Comparison of ENCODE assay signal across 8 mouse cellular contexts in the genomic region with DNA sequence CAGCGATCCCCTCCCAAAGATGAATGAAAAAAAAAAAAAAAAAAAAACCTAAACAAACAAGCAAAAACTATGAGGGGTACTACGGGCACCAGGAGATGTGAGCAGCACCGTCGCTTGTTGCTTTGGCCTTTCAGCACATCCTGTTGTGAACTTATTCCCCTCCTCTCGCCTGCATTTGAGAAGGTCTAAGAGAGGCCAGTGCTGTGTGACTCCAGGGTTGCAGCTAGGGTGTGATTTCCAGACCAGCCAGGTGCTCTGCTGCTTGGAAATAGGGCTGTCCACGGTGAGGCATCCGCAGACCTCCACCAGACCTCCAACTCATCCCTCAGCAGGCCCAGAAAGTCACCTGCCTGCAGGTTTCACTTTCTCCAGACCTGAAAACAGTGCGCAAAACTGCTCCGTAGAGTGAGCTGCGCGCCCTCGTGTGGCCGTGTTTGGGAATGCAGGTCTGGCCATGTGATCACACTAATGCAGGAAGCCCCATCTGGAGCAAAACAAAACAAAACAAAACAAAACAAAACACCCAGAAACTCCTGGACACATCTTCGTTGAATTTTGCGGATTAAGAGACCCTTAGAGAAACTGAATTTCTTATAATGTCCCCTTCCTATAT.
DNase-seq lines count a peak whose midpoint lies in the region; ATAC-seq lines count a peak whose summit lies in the region.

No protein-coding gene starts in this region.

- DNase-seq in fibroblast of lung, adult 2 months (ENCODE audit: low read depth) = peak; percentile 53
- peak; percentile 89 for DNase-seq in kidney, postnatal 14 days
- peak; percentile 97 for DNase-seq in naive thymus-derived CD4-positive, alpha-beta T cell, adult 2 months (ENCODE audit: low read depth)
- DNase-seq in splenic B cell, adult 2 months (ENCODE audit: low read depth, low spot score) = peak; percentile 94

- H3K4me1 ChIP-seq in brown adipose tissue, adult 24 weeks (ENCODE audit: control insufficient read depth, insufficient read depth, insufficient read length, low read length) = no peaks in the 10 kb centered on the region
- H3K4me1 ChIP-seq in heart, embryonic 14.5 days (ENCODE audit: control insufficient read depth in 2 of 2, insufficient read depth in 2 of 2, low read length in 2 of 2) = peaks cover 0 to 3% of the 10 kb centered on the region in 2 experiments; a peak in 1 of 4 replicates
- no peaks in the 10 kb centered on the region for H3K4me1 ChIP-seq in liver, embryonic 12.5 days

- no peaks in the 10 kb centered on the region for H3K9me3 ChIP-seq in heart, embryonic 14.5 days (ENCODE audit: control insufficient read depth, low read length)
- H3K9me3 ChIP-seq in liver, embryonic 12.5 days (replicated peaks) = no peaks in the 10 kb centered on the region

- H3K9ac ChIP-seq in heart, embryonic 14.5 days (ENCODE audit: low read length) = peak overlapping the region; percentile 60; the same call in 1 of the 2 replicates
- no peak overlapping the region for H3K9ac ChIP-seq in liver, embryonic 12.5 days

- no peak overlapping the region for H3K27ac ChIP-seq in brown adipose tissue, adult 24 weeks (replicated peaks; ENCODE audit: low read depth, low read length)
- H3K27ac ChIP-seq in heart, embryonic 14.5 days (replicated peaks in 1 of 2; ENCODE audit: control insufficient read depth in 1 of 2, insufficient read depth in 1 of 2, low read depth in 2 of 2, low read length in 2 of 2) = no peak overlapping the region
- no peak overlapping the region for H3K27ac ChIP-seq in liver, embryonic 12.5 days

- 19% methylated on average over 15 of the region's 15 CpGs for WGBS in heart, embryonic 14.5 days
- WGBS in liver, embryonic 12.5 days (ENCODE audit: insufficient replicate concordance) = 11% methylated on average over 15 of the region's 15 CpGs

- no peaks in the 10 kb centered on the region for H3K27me3 ChIP-seq in heart, embryonic 14.5 days (ENCODE audit: control insufficient read depth, insufficient read depth, low read length)
- no peaks in the 10 kb centered on the region for H3K27me3 ChIP-seq in liver, embryonic 12.5 days (replicated peaks)
- H3K27me3 ChIP-seq in splenic B cell, adult 2 months (ENCODE audit: control insufficient read depth, insufficient read depth, low read length, poor library complexity, severe bottlenecking) = no peaks in the 10 kb centered on the region

- peak overlapping the region; percentile 58 for H3K4me3 ChIP-seq in brown adipose tissue, adult 24 weeks (ENCODE audit: insufficient read depth, low read depth, low read length)
- H3K4me3 ChIP-seq in heart, embryonic 14.5 days (ENCODE audit: control insufficient read depth in 1 of 2, insufficient read depth in 1 of 2, low read depth in 1 of 2, low read length in 2 of 2) = peak overlapping the region; percentile 35 to 52
- peak overlapping the region; percentile 49 for H3K4me3 ChIP-seq in liver, embryonic 12.5 days

- H3K36me3 ChIP-seq in heart, embryonic 14.5 days (ENCODE audit: control insufficient read depth, insufficient read depth, low read length) = no peaks in the 10 kb centered on the region
- no peaks in the 10 kb centered on the region for H3K36me3 ChIP-seq in liver, embryonic 12.5 days
- H3K36me3 ChIP-seq in splenic B cell, adult 2 months (ENCODE audit: control insufficient read depth, insufficient read depth, low read length, poor library complexity, severe bottlenecking) = no peaks in the 10 kb centered on the region

- H3K4me2 ChIP-seq in heart, embryonic 14.5 days (ENCODE audit: low read length) = peak overlapping the region; percentile 69
- H3K4me2 ChIP-seq in liver, embryonic 12.5 days = peak overlapping the region; percentile 72

- peak; percentile 75 for ATAC-seq in CD4-positive, CD25-positive, alpha-beta regulatory T cell, adult 4 months
- ATAC-seq in heart, embryonic 14.5 days (ENCODE audit: insufficient number of reproducible peaks, insufficient read depth, low FRiP score, low read depth) = 0 out of 2 replicates have a peak, but pooled peaks have one; percentile 46
- ATAC-seq in liver, embryonic 12.5 days = peak; percentile 71
